Mouse (Mus musculus): ENCODE results near the gene Arsg.

DNA sequence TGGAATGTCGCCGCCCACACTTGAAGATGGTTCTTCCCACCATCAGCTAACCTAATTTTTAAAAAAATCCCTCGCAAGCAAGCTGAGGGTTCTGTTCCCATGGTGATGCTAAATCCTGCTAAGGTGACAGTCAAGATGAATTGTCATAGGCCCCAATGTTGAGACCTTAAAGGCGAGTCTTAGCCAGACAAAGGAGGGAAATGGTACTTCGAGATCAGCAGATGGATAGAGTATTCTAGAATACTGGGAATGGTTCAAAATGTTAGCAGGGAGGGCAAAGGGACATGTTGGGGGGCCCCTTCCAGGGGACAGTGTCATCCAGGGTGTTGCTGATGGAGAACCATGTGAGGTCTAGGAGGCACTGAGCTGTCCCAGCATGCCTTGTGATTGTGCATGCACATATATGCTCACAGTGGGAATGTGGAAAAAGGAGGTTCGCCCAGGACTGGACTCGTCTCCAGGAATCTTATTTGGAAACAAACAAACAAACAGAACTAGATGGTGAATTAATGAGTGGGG is 23.4 kb downstream of the Arsg start:
- TF ChIP-seq POLR2A (IDR thresholded peaks at IDR 0.05; ENCODE audit: insufficient read length, low read depth), result no peak
- no peak for TF ChIP-seq TCF3 (IDR thresholded peaks at IDR 0.05; ENCODE audit: insufficient read length, low read depth)
- TF ChIP-seq E2F4 (IDR thresholded peaks at IDR 0.05; ENCODE audit: insufficient read depth), result no peak
- TF ChIP-seq MAX (IDR thresholded peaks at IDR 0.05; ENCODE audit: low read depth), result no peak
